Mouse (Mus musculus): ENCODE results near the gene Mnt.

GRCm38 (mm10) chr11:74870991-74871622 is 40.4 kb downstream of the Mnt start:
- TF ChIP-seq EP300 (IDR thresholded peaks at IDR 0.05; ENCODE audit: low read depth) (no peak), CTCF (IDR thresholded peaks at IDR 0.05; ENCODE audit: low read depth) (no peak)

All from liver, embryonic 14.5 days (tissue).